Mouse (Mus musculus) forebrain, embryonic 10.5 days (tissue): Measurements from ENCODE around the gene Myb. TPM values are rescaled to one million over a fixed set of nuclear protein-coding genes. Genes with fewer than 3 reads are reported as not detected.

Source experiments
- DNase-seq: peaks from one replicate; pipeline ENCODE4 v3.0.0-alpha.2; 2017; ENCODE audit warnings: low spot score; ENCODE audit errors: extremely low spot score
- H3K27ac ChIP-seq: fragments of 300-500 bp; sonication (generic); 2 replicates; pipeline ENCODE4 v1.5.1; 2016; ENCODE audit warnings: mild to moderate bottlenecking
- H3K27me3 ChIP-seq: fragments of 300-500 bp; sonication (generic); 2 replicates; pipeline ENCODE4 v1.6.1; 2016; ENCODE audit warnings: mild to moderate bottlenecking; ENCODE audit not compliant: poor library complexity, severe bottlenecking
- H3K36me3 ChIP-seq: fragments of 300-500 bp; sonication (generic); replicated peaks from 2 replicates; pipeline ENCODE4 v1.6.1; 2016; ENCODE audit warnings: mild to moderate bottlenecking, moderate library complexity
- H3K4me1 ChIP-seq: fragments of 300-500 bp; sonication (generic); 2 replicates; pipeline ENCODE4 v1.6.1; 2016
- H3K4me3 ChIP-seq: fragments of 300-500 bp; sonication (generic); 2 replicates; pipeline ENCODE4 v1.5.1; 2016; ENCODE audit warnings: mild to moderate bottlenecking, moderate library complexity
- H3K9me3 ChIP-seq: fragments of 300-500 bp; sonication (generic); 2 replicates; pipeline ENCODE4 v1.6.1; 2016; ENCODE audit warnings: mild to moderate bottlenecking, moderate library complexity
- WGBS: fragments of 180-500 bp; shearing (Covaris S2); methylation state at CpG from one replicate; pipeline ENCODE4 v1.1.7; 2016; 5-methylcytosine and 5-hydroxymethylcytosine counted together
- polyA plus RNA-seq: library from polyadenylated mRNA; unstranded; fragments of >200 nt; fragmentation: Nextera tagmentation; extraction: Ambion mirVana; gene quantifications from 2 replicates; pipeline ENCODE4 v1.2.1, GENCODE M21; 2016

The Myb gene
- polyA plus RNA-seq, 1 experiment from 2014 or later: 4.9 TPM

DNA sequence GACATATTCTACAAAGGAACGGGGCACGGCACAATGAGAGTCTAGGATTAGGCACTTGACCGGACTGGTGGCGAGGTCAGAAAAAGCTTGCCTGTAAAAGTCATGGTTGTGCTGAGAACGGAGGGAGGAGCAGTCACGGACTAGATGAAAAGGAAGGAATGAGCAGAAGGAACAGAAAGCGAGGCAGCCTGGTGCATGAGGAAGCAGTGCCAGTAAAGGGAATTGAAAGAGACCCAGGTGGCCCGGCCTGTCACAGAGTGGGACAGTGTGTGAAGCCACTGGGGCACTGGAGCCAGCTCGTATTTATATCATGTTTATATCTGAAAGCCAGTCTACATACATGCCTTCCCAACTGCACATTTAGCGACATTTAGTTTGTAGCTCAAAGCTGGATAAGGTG lies 31.7 kb upstream of the Myb start:
- WGBS: 87% methylated on average over 10 of the region's 10 CpGs
- H3K9me3 ChIP-seq: no peaks in the 10 kb centered on the region
- peaks cover 37% of the 10 kb centered on the region for H3K4me1 ChIP-seq
- H3K36me3 ChIP-seq: no peaks in the 10 kb centered on the region
- no peak overlapping the region for H3K27ac ChIP-seq
- peaks cover 17% of the 10 kb centered on the region for H3K27me3 ChIP-seq
- no peak for DNase-seq
- no peak overlapping the region for H3K4me3 ChIP-seq

- Histone ChIP-seq H3K4me3 (no peak overlapping the region), H3K36me3 (no peaks in the 10 kb centered on the region), H3K27ac (no peak overlapping the region), H3K4me1 (peaks cover 24% of the 10 kb centered on the region), H3K27me3 (peaks cover 18% of the 10 kb centered on the region), H3K9me3 (no peaks in the 10 kb centered on the region)
- no peak for DNase-seq
- WGBS: 78% methylated on average over 9 of the region's 9 CpGs
These were observed 29.1 kb upstream of the Myb start for GRCm38 (mm10) chr10:21189756-21190397.

- H3K4me3 ChIP-seq: peak overlapping the region; percentile 40
- 31% methylated on average over 8 of the region's 8 CpGs for WGBS
- peaks cover 22% of the 10 kb centered on the region for H3K4me1 ChIP-seq
- H3K36me3 ChIP-seq: no peaks in the 10 kb centered on the region
- no peaks in the 10 kb centered on the region for H3K9me3 ChIP-seq
- no peak for DNase-seq
- peaks cover 18% of the 10 kb centered on the region for H3K27me3 ChIP-seq
- no peak overlapping the region for H3K27ac ChIP-seq
These were observed 28.5 kb upstream of the Myb start for GRCm38 (mm10) chr10:21189275-21189601.

DNA sequence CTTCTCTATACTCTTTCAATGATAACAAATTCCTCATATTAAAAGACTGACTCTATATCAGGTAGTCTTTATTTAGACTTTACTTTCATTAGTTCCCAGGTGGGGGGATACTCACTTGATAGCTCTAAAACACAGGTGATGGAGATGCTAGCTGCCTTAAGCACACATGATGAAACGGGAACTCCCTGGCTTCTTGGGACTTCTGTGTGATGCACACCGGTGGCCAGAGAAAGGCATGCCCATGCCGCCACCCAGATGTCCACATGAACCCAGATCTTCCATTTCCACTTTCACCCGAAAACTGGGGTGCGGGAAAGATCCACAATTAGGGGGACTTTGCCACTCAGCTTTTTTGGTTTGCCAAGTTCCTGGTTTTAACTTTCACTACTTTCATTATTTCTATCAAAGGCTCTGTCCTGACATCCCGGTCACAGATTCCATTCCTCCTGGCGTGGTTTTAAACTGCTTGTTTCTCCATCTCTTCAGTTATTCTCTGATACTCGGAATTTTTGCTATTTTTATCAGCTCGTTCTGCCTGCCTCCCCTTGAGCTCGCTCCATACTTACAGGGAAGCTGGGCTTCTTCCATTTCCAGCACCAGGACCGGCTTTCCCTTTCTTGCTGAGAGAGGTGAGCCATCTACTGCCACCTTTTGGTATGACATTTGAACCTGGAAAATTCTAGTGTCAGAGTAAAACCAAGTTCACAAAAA lies 27.9 kb upstream of the Myb start:
- WGBS: 32% methylated on average over 11 of the region's 11 CpGs
- Histone ChIP-seq H3K4me3 (peak overlapping the region; percentile 40), H3K9me3 (no peaks in the 10 kb centered on the region), H3K36me3 (no peaks in the 10 kb centered on the region), H3K27me3 (peaks cover 18% of the 10 kb centered on the region), H3K27ac (no peak overlapping the region), H3K4me1 (peaks cover 19% of the 10 kb centered on the region)
- peak; percentile 33 for DNase-seq

DNA sequence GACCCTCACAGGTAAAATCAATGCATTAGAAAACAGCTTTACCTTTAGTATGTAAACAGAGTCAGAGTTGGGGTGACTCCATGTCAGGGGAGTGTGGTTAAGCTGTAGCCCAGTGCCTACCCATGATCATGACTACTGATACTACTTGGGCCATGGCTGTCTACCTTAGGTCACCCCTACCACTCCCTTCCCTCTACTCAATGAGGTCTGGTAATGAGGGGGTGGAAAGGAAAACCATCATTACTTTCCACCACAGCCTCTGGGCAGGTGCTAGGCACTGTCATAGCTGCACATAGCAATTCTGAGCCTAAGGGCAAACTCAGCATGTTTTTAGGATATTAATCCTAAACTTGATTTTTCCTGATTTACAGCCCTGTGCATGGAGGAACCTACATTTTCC lies 27.1 kb upstream of the Myb start:
- no peaks in the 10 kb centered on the region for H3K36me3 ChIP-seq
- H3K4me3 ChIP-seq: no peak overlapping the region
- no peak for DNase-seq
- H3K27ac ChIP-seq: no peak overlapping the region
- no peaks in the 10 kb centered on the region for H3K9me3 ChIP-seq
- H3K27me3 ChIP-seq: peaks cover 18% of the 10 kb centered on the region
- peaks cover 10% of the 10 kb centered on the region for H3K4me1 ChIP-seq

- 82% methylated on average over 5 of the region's 5 CpGs for WGBS
- Histone ChIP-seq H3K4me1 (peaks cover 4% of the 10 kb centered on the region; the same call in 1 of the 2 replicates), H3K27ac (no peak overlapping the region), H3K4me3 (no peak overlapping the region), H3K9me3 (no peaks in the 10 kb centered on the region), H3K27me3 (peaks cover 18% of the 10 kb centered on the region), H3K36me3 (no peaks in the 10 kb centered on the region)
- no peak for DNase-seq
These were observed 25.9 kb upstream of the Myb start for GRCm38 (mm10) chr10:21186733-21187132.

DNA sequence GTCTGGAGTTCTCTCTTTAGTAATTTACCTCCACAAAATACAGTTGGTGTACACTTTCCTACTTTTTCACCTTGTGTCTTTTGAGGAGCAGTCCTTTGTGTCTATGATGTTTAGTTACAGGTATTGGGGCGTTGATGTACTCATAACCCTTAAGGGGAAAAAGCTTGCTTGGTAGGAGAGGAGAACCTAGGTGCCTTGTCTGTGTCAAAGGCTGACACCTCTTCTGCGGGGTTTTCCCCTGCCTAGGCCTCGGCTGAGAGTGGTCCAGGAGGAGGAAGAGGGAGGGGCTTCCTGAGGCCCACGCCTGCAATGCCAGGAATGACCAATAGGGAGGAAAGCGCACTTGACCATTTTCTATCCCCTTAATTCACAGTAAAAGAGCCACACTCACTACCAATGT lies 17.9 kb upstream of the Myb start:
- Histone ChIP-seq H3K4me1 (no peaks in the 10 kb centered on the region), H3K4me3 (no peak overlapping the region), H3K36me3 (no peaks in the 10 kb centered on the region), H3K27ac (no peak overlapping the region), H3K27me3 (no peaks in the 10 kb centered on the region), H3K9me3 (no peaks in the 10 kb centered on the region)
- no peak for DNase-seq
- WGBS: 36% methylated on average over 5 of the region's 5 CpGs

- H3K36me3 ChIP-seq: no peaks in the 10 kb centered on the region
- H3K27me3 ChIP-seq: no peaks in the 10 kb centered on the region
- WGBS: 86% methylated on average over 10 of the region's 10 CpGs
- no peak overlapping the region for H3K27ac ChIP-seq
- no peak overlapping the region for H3K4me3 ChIP-seq
- no peaks in the 10 kb centered on the region for H3K9me3 ChIP-seq
- DNase-seq: no peak
- H3K4me1 ChIP-seq: no peaks in the 10 kb centered on the region
These were observed 17.5 kb upstream of the Myb start for GRCm38 (mm10) chr10:21178281-21178680.

- Histone ChIP-seq H3K36me3 (no peaks in the 10 kb centered on the region), H3K4me3 (no peak overlapping the region), H3K27ac (no peak overlapping the region), H3K4me1 (no peaks in the 10 kb centered on the region), H3K9me3 (no peaks in the 10 kb centered on the region), H3K27me3 (no peaks in the 10 kb centered on the region)
- WGBS: 88% methylated on average over 4 of the region's 4 CpGs
- DNase-seq: no peak
These were observed 11.9 kb upstream of the Myb start for GRCm38 (mm10) chr10:21172650-21173200.

- Histone ChIP-seq H3K36me3 (no peaks in the 10 kb centered on the region), H3K27ac (no peak overlapping the region), H3K27me3 (peaks cover 16% of the 10 kb centered on the region), H3K9me3 (no peaks in the 10 kb centered on the region), H3K4me1 (no peaks in the 10 kb centered on the region), H3K4me3 (no peak overlapping the region)
- no peak for DNase-seq
- 89% methylated on average over 8 of the region's 8 CpGs for WGBS
These were observed 7.7 kb upstream of the Myb start for GRCm38 (mm10) chr10:21168466-21168865.

GRCm38 (mm10) chr10:21167842-21168241 lies 7.1 kb upstream of the Myb start:
- Histone ChIP-seq H3K27me3 (peaks cover 22% of the 10 kb centered on the region), H3K4me1 (no peaks in the 10 kb centered on the region), H3K9me3 (no peaks in the 10 kb centered on the region), H3K36me3 (no peaks in the 10 kb centered on the region), H3K4me3 (no peak overlapping the region), H3K27ac (no peak overlapping the region)
- no peak for DNase-seq
- WGBS: 92% methylated on average over 6 of the region's 6 CpGs

- Histone ChIP-seq H3K27ac (no peak overlapping the region), H3K4me3 (no peak overlapping the region), H3K36me3 (no peaks in the 10 kb centered on the region), H3K4me1 (no peaks in the 10 kb centered on the region), H3K27me3 (peaks cover 29% of the 10 kb centered on the region), H3K9me3 (no peaks in the 10 kb centered on the region)
- no peak for DNase-seq
- 89% methylated on average over 5 of the region's 5 CpGs for WGBS
These were observed 6.4 kb upstream of the Myb start for GRCm38 (mm10) chr10:21167165-21167564.

GRCm38 (mm10) chr10:21165411-21165810 lies 4.6 kb upstream of the Myb start:
- no peak for DNase-seq
- H3K4me3 ChIP-seq: no peak overlapping the region
- H3K36me3 ChIP-seq: no peaks in the 10 kb centered on the region
- no peaks in the 10 kb centered on the region for H3K9me3 ChIP-seq
- WGBS: 85% methylated on average over 4 of the region's 4 CpGs
- H3K27me3 ChIP-seq: peaks cover 40% of the 10 kb centered on the region
- peaks cover 13% of the 10 kb centered on the region for H3K4me1 ChIP-seq
- no peak overlapping the region for H3K27ac ChIP-seq
